Mouse (Mus musculus) embryonic fibroblast, embryonic 13.5 days (primary cell): ENCODE data around the gene Dpf1. TPM values are rescaled to one million over a fixed set of nuclear protein-coding genes. Genes with fewer than 3 reads are reported as not detected.
A peak's percentile ranks its signal among the peaks of the same experiment; 100 is the strongest.

Experiments
- H3K27ac ChIP-seq: 2 replicates; pipeline ENCODE4 v1.5.1; 2012; ENCODE audit warnings: low read length, control low read depth, inconsistent platforms; ENCODE audit not compliant: insufficient read depth
- H3K4me1 ChIP-seq: 2 replicates; pipeline ENCODE4 v1.6.1; 2011; ENCODE audit warnings: low read length; ENCODE audit not compliant: control insufficient read depth, insufficient read depth
- H3K4me3 ChIP-seq: 2 replicates; pipeline ENCODE4 v1.5.1; 2011; ENCODE audit warnings: mild to moderate bottlenecking, control low read depth, low read length; ENCODE audit not compliant: insufficient read depth
- CTCF ChIP-seq: IDR thresholded peaks from 2 replicates; pipeline ENCODE4 v1.5.1; 2011; ENCODE audit warnings: mild to moderate bottlenecking, control low read depth, low read length, moderate library complexity, borderline replicate concordance; ENCODE audit not compliant: insufficient read depth
- POLR2A ChIP-seq: IDR thresholded peaks from 2 replicates; pipeline ENCODE4 v1.6.1; 2011; ENCODE audit warnings: low read depth, mild to moderate bottlenecking, control low read depth, low read length, moderate library complexity
- polyA plus RNA-seq: library from polyadenylated mRNA; stranded (reverse); fragments of >200 nt; gene quantifications from 2 replicates; pipeline ENCODE4 v1.2.4, GENCODE M21; 2011; ENCODE audit warnings: low read depth; ENCODE audit not compliant: missing spikeins, insufficient read length

Dpf1 gene
- polyA plus RNA-seq, 1 experiment = 6.6 TPM

DNA sequence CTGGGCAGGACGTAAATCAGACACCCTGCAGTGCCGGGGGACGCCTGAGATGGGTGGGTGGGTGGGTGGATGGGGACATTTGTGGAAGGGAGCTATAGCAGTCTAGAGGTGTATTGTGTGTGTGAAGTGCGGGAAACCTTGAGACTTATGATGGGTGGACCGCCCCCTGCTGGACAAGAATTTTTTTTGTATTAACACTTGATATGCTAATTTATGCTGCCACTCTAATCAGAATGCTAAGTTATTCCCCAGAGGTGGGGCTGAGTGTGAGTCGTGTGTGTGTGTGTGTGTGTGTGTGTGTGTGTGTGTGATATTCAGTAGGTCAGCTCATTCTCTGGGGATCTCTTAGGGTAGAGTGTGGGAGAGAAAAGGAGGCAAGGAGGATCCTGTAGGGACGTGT lies 2.9 kb downstream of the Dpf1 start:
- no peak overlapping the region for H3K4me3 ChIP-seq
- H3K4me1 ChIP-seq = peaks cover 4% of the 10 kb centered on the region; the same call in 1 of the 2 replicates
- H3K27ac ChIP-seq = no peak overlapping the region
- no peak for TF ChIP-seq POLR2A
- no peak for TF ChIP-seq CTCF

DNA sequence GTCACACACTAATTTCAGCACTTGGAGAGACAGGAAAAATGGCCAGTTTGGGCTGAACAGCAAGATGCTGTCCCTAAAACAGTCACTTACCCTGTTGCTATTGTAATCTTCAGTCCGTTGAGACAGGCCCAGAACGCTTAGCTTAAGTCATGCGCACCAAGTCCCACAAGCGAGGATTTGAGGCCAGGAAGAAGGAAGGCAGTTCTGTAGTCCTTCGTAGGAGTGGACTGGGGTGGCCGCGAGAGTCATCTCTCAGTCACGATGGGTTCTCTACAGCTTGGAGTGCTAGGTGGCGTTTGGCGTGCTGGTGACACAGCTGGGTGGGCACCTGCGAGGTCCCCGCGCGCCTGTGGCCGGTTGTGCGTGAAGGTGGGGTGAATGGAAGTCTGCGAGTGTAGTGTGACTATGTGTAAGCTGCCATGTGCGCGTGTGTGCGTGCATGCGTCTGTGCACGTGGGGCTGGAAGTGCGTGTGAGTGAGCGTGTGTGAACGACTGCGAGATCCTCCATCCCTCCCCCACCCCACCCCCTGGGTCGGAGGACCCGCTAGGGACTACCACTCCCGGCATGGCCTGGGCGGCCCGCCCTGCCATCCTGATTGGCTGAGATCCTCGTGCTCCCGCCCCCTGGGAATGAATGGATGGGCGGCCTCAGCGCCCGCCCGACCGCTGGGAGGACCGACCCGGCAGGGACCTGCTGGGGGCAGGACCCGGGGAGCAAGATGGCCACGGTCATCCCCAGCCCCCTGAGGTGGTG lies 3.8 kb downstream of the Dpf1 start:
- Histone ChIP-seq H3K4me3 (peak overlapping the region; percentile 37), H3K4me1 (peaks cover 4% of the 10 kb centered on the region; the same call in 1 of the 2 replicates), H3K27ac (no peak overlapping the region)

DNA sequence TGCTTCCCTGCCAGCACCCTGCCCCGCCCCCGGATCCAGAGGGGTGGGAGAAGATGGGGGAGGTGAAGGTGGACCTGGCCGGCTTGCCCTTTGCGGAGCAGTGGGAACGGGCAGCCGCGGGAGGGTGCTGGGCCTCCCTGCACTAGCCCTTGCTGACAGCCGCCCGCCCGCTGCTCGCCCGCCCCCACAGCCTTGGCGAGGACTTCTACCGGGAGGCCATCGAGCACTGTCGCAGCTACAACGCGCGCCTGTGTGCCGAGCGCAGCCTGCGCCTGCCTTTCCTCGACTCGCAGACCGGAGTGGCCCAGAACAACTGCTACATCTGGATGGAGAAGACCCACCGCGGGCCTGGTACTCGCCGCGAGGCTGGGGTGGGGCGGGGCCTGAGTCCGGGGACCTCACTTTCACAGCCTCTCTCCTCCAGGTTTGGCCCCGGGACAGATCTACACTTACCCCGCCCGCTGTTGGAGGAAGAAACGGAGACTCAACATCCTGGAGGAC lies 5.5 kb downstream of the Dpf1 start:
- Histone ChIP-seq H3K4me3 (peak overlapping the region; percentile 23), H3K27ac (no peak overlapping the region), H3K4me1 (peaks cover 4% of the 10 kb centered on the region; the same call in 1 of the 2 replicates)
- TF ChIP-seq CTCF = no peak
- TF ChIP-seq POLR2A = 0 out of 2 replicates have a peak, but pooled peaks have one; percentile 31

More for the DNA sequence above, 3.8 kb downstream of the Dpf1 start:
- TF ChIP-seq CTCF = 0 out of 2 replicates have a peak, but pooled peaks have one; percentile 11
- peak; percentile 30 for TF ChIP-seq POLR2A

DNA sequence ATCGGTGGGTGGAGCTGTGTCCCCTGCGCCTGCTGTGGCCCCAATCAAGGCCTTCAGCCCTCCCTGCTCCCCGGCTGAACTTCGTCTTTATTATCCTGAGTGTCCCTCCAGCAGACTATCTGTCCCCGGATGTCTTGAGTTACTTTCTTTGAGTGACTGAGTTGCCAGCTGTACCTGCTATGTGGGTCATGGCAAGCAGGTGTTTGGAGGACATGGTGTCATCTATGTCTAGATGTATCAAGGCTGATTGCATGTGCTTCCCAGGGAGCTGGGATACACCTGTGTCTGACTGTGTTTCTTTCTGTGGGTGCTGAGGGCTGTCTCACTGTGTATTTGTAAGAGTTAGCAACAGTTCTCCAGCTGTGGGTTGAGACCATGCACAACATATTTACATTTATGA lies 6.0 kb downstream of the Dpf1 start:
- Histone ChIP-seq H3K4me1 (peaks cover 4% of the 10 kb centered on the region; the same call in 1 of the 2 replicates), H3K27ac (no peak overlapping the region), H3K4me3 (peak overlapping the region; percentile 23; the same call in 1 of the 2 replicates)
- TF ChIP-seq CTCF = no peak
- TF ChIP-seq POLR2A = no peak

DNA sequence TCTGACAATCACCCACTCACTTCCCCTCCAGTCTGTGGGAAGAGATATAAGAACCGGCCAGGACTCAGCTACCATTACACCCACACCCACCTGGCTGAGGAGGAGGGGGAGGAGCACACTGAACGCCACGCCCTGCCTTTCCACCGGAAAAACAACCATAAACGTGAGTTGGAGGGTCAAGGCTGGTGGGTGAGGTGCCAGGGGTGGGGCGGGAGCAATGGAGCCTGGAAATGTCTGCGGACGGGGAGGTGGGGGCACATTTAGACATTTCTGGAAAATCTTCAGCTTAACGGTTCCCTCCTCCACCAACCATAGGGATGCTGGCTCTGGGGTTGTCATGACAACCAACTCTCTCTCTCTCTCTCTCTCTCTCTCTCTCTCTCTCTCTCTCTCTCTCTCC lies 9.3 kb downstream of the Dpf1 start:
- Histone ChIP-seq H3K4me3 (no peak overlapping the region), H3K4me1 (0 out of 2 replicates have a peak, but pooled peaks cover 6% of the 10 kb centered on the region), H3K27ac (no peak overlapping the region)
- TF ChIP-seq CTCF = no peak
- no peak for TF ChIP-seq POLR2A

DNA sequence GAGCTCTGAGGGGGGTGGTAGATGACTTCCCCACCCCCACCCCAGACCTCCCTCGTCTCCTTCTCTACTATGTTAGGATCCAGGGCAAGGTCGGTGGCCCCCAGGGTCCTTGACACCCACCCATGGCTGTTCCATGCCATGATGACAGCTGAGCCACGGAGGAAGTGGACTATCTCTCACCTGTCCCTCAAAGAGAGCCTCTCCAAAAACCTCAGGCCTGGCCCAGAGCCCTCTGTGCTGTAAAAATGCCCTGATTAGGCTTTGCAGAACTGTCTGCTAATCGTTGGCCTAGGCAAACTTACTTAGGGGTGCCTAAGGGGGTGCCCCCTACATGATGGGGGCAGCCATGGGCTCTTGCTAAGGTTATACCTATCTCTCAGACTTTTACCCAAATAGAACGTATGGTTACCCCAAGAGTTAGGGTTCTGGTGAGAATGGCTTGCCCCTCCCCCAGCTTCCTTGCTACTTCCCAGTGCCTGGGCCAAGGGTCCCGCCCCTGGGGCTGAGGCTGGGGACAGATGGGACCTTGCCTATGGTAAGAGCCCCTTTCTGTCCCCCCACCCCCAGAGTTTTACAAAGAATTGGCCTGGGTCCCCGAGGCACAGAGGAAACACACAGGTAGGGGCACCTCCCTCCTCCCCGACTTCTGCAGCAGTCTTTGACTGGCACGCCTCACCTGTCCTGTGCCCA lies 10.0 kb downstream of the Dpf1 start:
- Histone ChIP-seq H3K4me3 (no peak overlapping the region), H3K27ac (no peak overlapping the region), H3K4me1 (peaks cover 3% of the 10 kb centered on the region; the same call in 1 of the 2 replicates)
- TF ChIP-seq CTCF = no peak
- no peak for TF ChIP-seq POLR2A

DNA sequence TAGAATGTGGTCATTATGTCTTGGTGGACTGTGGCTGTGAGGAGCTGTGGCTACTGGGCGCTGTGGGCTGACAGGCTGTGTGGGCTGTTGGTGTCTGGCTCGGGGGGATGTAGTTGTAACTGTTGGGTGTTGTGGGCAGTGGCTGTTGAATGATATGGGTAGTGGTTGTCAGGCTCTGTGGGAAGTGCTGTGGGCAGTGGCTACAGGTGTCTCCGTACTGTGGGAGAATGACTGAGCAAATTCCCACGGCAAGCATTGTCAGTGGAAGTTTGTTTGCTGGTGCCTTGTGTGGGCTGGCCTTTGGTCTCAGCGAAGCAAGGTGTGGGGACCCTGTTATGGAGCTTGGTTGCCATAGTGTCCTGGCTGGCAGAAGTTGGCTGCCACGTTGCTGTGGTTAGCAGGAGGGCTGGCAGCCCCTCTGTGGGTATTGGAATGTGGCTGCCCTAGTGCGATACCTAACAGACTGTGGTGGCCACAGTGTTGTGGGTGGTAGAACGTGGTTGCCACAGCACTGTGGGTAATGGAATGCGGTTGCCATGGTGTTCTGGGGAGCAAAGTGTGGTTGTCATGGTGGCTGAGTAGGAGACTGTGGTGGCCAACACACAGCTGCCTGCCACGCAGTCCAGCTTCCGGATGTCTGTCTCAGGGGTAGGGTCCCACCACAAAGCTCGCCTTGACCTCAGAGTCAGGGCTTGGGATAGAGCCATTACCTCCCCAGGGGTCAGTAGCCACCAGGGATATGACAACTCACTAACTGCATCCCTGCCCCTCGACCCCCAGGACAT lies 11.3 kb downstream of the Dpf1 start:
- Histone ChIP-seq H3K4me3 (no peak overlapping the region), H3K27ac (no peak overlapping the region), H3K4me1 (peaks cover 6% of the 10 kb centered on the region; the same call in 1 of the 2 replicates)
- TF ChIP-seq POLR2A = no peak
- no peak for TF ChIP-seq CTCF

DNA sequence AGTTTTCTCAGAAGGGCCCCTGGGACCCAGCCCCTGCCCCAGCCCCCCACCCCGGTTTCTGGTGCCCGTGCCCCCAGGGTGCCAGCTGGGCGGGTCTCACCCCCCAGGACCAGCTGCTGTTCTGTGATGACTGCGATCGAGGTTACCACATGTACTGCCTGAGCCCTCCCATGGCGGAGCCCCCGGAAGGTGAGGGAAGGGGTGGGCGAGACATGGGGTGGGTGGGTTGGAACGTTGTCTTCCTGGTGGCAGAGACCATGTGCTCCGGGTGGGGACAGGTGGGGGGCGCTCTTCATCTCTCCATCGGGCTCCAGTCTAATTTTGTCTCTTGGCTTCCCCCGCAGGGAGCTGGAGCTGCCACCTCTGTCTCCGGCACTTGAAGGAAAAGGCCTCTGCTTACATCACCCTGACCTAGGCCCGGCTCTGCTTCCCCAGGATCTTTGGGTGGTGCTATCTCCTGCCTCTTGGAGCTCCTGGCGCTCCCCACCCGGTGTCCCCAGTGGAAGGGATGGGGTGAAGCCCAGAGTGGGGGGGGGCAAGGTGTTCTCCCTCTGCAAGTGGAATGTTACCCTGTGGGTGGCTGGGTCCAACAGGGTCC lies 12.5 kb downstream of the Dpf1 start:
- Histone ChIP-seq H3K4me1 (peaks cover 6% of the 10 kb centered on the region; the same call in 1 of the 2 replicates), H3K4me3 (no peak overlapping the region)
- TF ChIP-seq CTCF (no peak), POLR2A (no peak)

DNA sequence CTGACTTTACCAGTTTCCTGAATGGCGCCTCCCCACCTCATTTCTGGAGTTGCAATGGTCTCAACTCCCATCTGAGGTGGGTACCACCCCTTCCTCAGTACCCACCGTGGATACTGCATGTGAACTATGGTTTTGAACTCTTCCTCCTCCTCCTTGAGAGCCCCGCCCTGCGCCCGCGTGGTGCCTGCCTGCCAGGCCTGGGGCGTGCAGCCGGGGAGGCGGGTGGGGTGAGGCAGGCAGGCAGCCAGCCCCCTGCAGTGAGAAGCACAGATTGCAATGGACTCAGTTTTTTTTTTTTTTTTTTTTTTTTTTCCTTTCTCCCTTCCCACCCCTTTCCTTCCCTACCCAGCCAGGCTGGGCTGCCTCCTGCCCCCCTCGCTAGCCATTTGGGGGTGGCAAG lies 13.2 kb downstream of the Dpf1 start:
- H3K4me3 ChIP-seq = no peak overlapping the region

More for the DNA sequence above, 12.5 kb downstream of the Dpf1 start:
- H3K27ac ChIP-seq = no peak overlapping the region

More for the DNA sequence above, 13.2 kb downstream of the Dpf1 start:
- H3K4me1 ChIP-seq = peaks cover 6% of the 10 kb centered on the region; the same call in 1 of the 2 replicates
- TF ChIP-seq CTCF (no peak), POLR2A (no peak)
- no peak overlapping the region for H3K27ac ChIP-seq
